Mouse (Mus musculus) MEL (cell line): ENCODE data around the gene Tarbp2.

Source experiments
- CTCF ChIP-seq, 3 experiments: IDR thresholded peaks in 2 of 3; conservative IDR thresholded peaks in 1 of 3; 2 replicates each; pipeline ENCODE4 v1.5.1; 2011 to 2012; ENCODE audit warnings: low read length in 3 of 3, low read depth in 2 of 3, mild to moderate bottlenecking in 2 of 3, improper control_type of control experiment in 1 of 3, inconsistent platforms in 1 of 3, mixed read lengths in 1 of 3, moderate library complexity in 1 of 3; ENCODE audit not compliant: control insufficient read depth in 1 of 3, insufficient read depth in 1 of 3, poor library complexity in 1 of 3, severe bottlenecking in 1 of 3
- MYB ChIP-seq: IDR thresholded peaks from 2 replicates; pipeline ENCODE4 v1.6.1; 2011; ENCODE audit warnings: mild to moderate bottlenecking, low read depth, low read length, improper control_type of control experiment

DNA sequence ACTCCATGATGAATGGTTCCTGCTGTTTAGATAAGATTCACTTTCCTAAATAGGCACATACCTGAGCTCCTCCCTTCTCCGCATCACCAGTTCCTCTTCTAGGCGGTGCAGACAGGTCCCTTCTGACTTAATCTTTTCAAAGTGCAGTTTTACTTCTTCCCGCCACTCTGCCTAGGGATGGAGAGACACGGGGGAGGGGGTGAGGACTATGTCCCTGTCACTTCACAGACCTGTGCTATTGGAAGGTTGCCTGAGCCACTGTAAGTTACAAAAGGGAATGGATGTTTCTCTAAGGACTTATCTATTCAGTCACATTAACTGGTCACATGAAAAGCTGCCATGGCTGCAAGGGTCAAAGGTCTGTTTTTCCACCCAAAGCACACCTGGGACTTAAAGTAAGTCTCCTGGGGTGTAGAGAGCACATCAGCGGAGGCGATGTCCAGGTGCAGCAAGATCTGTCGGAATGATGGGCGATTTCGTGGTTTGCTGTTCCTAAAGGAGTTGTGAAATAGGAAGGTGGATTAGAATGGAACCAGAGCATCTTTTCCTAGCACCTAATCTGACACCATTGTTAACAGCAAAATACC is 15.6 kb upstream of the Tarbp2 start:
- TF ChIP-seq MYB (no peak), CTCF (IDR thresholded peaks at IDR 0.05 in 2 of 3, conservative IDR thresholded peaks at IDR 0.05 in 1 of 3; ENCODE audit: control insufficient read depth in 1 of 3, insufficient read depth in 1 of 3, low read depth in 2 of 3, low read length in 3 of 3, poor library complexity in 1 of 3, severe bottlenecking in 1 of 3) (no peak)
